Mouse (Mus musculus) hindbrain, embryonic 13.5 days (tissue): Measurements from ENCODE around the gene Snx30. TPM values are rescaled to one million over a fixed set of nuclear protein-coding genes. Genes with fewer than 3 reads are reported as not detected.
A peak's percentile ranks its signal among the peaks of the same experiment; 100 is the strongest.
"Not testable (repeated sequence)": the region's sequence is repeated elsewhere in the genome, so short reads cannot be mapped to it uniquely, and the experiment has no call there.

ENCODE experiments used
- ATAC-seq: fragments of 200-750 bp; cut with Nextera tagmentation; 2 replicates; pipeline ENCODE4 v1.8.0; 2017; ENCODE audit warnings: moderate TSS enrichment; ENCODE audit not compliant: low FRiP score
- H3K27ac ChIP-seq: fragments of 300-500 bp; sonication (generic); 2 replicates; pipeline ENCODE4 v1.5.1; 2015; ENCODE audit warnings: inconsistent platforms, mild to moderate bottlenecking, moderate library complexity
- H3K27me3 ChIP-seq: fragments of 300-500 bp; sonication (generic); 2 replicates; pipeline ENCODE4 v1.6.1; 2015; ENCODE audit warnings: mild to moderate bottlenecking, inconsistent platforms
- H3K36me3 ChIP-seq: fragments of 300-500 bp; sonication (generic); 2 replicates; pipeline ENCODE4 v1.6.1; 2015; ENCODE audit warnings: mild to moderate bottlenecking, inconsistent platforms
- H3K4me1 ChIP-seq: fragments of 300-500 bp; sonication (generic); replicated peaks from 2 replicates; pipeline ENCODE4 v1.6.1; 2015; ENCODE audit warnings: inconsistent platforms
- H3K4me2 ChIP-seq: fragments of 300-500 bp; sonication (generic); 2 replicates; pipeline ENCODE4 v1.6.1; 2015; ENCODE audit warnings: inconsistent platforms, mild to moderate bottlenecking, moderate library complexity
- H3K4me3 ChIP-seq: fragments of 300-500 bp; sonication (generic); 2 replicates; pipeline ENCODE4 v1.5.1; 2015; ENCODE audit warnings: mild to moderate bottlenecking, inconsistent platforms
- H3K9ac ChIP-seq: fragments of 300-500 bp; sonication (generic); 2 replicates; pipeline ENCODE4 v1.6.1; 2015; ENCODE audit warnings: mild to moderate bottlenecking, inconsistent platforms
- H3K9me3 ChIP-seq: fragments of 300-500 bp; sonication (generic); 2 replicates; pipeline ENCODE4 v1.6.1; 2016; ENCODE audit warnings: inconsistent platforms
- WGBS: fragments of 180-500 bp; shearing (Covaris S2); methylation state at CpG from one replicate; pipeline ENCODE4 v1.1.7; 2015; 5-methylcytosine and 5-hydroxymethylcytosine counted together
- polyA plus RNA-seq: library from polyadenylated mRNA; unstranded; fragments of >200 nt; fragmentation: Nextera tagmentation; extraction: Ambion mirVana; gene quantifications from 2 replicates; pipeline ENCODE4 v1.2.1, GENCODE M21; 2015

Snx30 gene
- polyA plus RNA-seq, 1 experiment from 2014 or later = 14.2 TPM

DNA sequence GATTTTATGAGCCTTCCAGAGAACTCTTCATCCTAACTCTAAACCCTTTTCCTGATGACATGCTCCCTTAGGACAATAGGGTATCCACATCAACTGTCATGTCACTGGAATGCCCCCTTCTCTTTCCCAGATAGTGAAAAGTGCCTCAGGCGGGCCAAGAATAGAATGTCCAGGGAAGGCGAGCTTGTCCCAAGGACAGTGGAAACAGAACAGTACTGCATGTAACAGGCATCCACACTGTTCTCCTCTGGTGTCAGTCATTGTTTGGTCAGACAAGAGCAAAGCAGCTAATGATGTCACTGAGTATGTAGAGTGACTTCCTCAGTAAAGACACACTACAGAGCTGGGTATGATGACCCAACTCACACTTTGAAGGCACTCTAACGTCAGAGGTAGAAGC, 27.8 kb upstream of the Snx30 start:
- Histone ChIP-seq H3K4me2 (no peak overlapping the region), H3K27ac (no peak overlapping the region), H3K9ac (no peak overlapping the region), H3K9me3 (no peaks in the 10 kb centered on the region), H3K4me1 (peaks cover 10% of the 10 kb centered on the region), H3K27me3 (no peaks in the 10 kb centered on the region), H3K4me3 (no peak overlapping the region), H3K36me3 (peaks cover 12% of the 10 kb centered on the region)
- 81% methylated on average over 3 of the region's 3 CpGs for WGBS
- ATAC-seq = no peak

GRCm38 (mm10) chr4:59780568-59780967, 25.1 kb upstream of the Snx30 start:
- Histone ChIP-seq H3K27ac (no peak overlapping the region), H3K9ac (no peak overlapping the region), H3K4me3 (no peak overlapping the region), H3K9me3 (no peaks in the 10 kb centered on the region), H3K4me2 (no peak overlapping the region), H3K27me3 (no peaks in the 10 kb centered on the region), H3K36me3 (no peaks in the 10 kb centered on the region), H3K4me1 (peaks cover 13% of the 10 kb centered on the region)
- ATAC-seq = no peak
- WGBS = 9% methylated on average over 1 of the region's 1 CpGs

DNA sequence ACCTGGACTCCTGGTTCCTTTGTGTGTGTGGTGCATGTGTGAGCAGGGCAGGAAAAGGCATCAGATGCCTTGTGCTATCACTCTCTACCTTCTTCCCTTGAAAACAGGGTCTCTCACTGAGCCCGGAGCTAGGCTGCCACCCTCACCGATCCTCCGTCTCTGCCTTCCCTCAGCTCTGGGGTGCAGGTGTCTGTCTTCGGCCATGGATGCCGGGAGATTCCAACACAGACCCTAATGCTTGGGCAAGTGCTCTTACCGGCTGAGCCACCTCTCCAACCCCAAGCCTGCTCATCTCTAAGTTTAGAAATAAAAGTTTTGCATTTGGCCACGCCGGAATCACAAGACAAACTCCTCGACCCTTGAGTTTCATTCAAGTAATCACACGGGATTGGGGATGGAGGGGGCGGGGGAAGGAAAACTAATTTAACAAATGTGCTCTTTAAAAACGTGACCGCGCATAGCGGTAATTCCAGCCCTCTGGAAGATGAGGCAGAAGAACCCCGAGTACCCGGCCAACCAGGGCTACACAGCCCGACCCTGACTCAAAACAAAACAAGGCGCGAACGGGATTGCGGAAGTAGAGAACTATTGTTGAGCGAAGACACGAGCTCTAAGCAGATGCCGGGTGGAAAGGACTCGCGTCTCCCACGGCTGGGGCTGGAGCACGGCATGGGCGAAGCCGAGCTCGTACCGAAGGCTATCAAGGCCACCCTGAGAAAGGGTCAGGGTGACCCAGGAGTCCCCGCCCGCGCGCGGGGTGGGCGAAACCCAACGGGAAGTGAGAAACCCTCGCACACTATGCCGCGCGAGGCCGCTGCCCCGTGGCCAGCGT, 22.6 kb upstream of the Snx30 start:
- WGBS = under 1% methylated on average over 47 of the region's 47 CpGs
- peak overlapping the region; percentile 78 for H3K9ac ChIP-seq
- peaks cover 13% of the 10 kb centered on the region for H3K4me1 ChIP-seq
- no peaks in the 10 kb centered on the region for H3K27me3 ChIP-seq
- no peaks in the 10 kb centered on the region for H3K9me3 ChIP-seq
- H3K4me2 ChIP-seq = peak overlapping the region; percentile 96
- peak; percentile 80 for ATAC-seq
- peak overlapping the region; percentile 78 for H3K27ac ChIP-seq
- H3K36me3 ChIP-seq = no peaks in the 10 kb centered on the region
- H3K4me3 ChIP-seq = peak overlapping the region; percentile 68

- 1% methylated on average over 36 of the region's 36 CpGs for WGBS
- peak overlapping the region; percentile 78 for H3K9ac ChIP-seq
- peak overlapping the region; percentile 68 for H3K4me3 ChIP-seq
- peak; percentile 97 for ATAC-seq
- no peaks in the 10 kb centered on the region for H3K27me3 ChIP-seq
- H3K4me2 ChIP-seq = peak overlapping the region; percentile 96
- H3K36me3 ChIP-seq = no peaks in the 10 kb centered on the region
- H3K9me3 ChIP-seq = no peaks in the 10 kb centered on the region
- H3K27ac ChIP-seq = peak overlapping the region; percentile 78
- H3K4me1 ChIP-seq = peaks cover 13% of the 10 kb centered on the region
These were observed 21.9 kb upstream of the Snx30 start for GRCm38 (mm10) chr4:59783685-59784279.

GRCm38 (mm10) chr4:59785412-59785811, 20.2 kb upstream of the Snx30 start:
- no peaks in the 10 kb centered on the region for H3K36me3 ChIP-seq
- no peak for ATAC-seq
- H3K9ac ChIP-seq = no peak overlapping the region
- H3K9me3 ChIP-seq = no peaks in the 10 kb centered on the region
- H3K4me3 ChIP-seq = no peak overlapping the region
- H3K4me1 ChIP-seq = peaks cover 13% of the 10 kb centered on the region
- H3K4me2 ChIP-seq = no peak overlapping the region
- H3K27ac ChIP-seq = no peak overlapping the region
- WGBS = 31% methylated on average over 2 of the region's 2 CpGs
- no peaks in the 10 kb centered on the region for H3K27me3 ChIP-seq

DNA sequence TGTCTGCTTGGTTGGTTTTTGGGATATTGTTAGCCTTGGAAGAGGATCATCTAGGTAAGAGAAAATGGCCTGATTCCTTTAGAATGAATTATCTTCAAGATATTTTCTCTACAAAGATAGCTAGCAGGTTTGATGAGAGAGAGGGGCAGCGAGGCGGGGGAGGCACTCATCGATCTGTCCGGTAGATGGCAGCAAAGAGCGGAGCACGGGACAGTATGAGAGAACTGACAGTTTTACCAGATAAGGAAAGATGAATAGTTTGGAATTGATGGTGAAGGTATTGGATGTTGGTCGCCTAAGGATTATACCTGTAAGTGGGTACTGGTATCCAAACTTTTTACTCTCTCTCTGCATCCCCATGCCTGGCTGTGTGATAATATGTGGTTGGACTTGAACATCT, 19.0 kb upstream of the Snx30 start:
- H3K9me3 ChIP-seq = no peaks in the 10 kb centered on the region
- H3K36me3 ChIP-seq = no peaks in the 10 kb centered on the region
- H3K27me3 ChIP-seq = no peaks in the 10 kb centered on the region
- peaks cover 11% of the 10 kb centered on the region for H3K4me1 ChIP-seq
- H3K9ac ChIP-seq = no peak overlapping the region
- no peak overlapping the region for H3K4me2 ChIP-seq
- no peak for ATAC-seq
- no peak overlapping the region for H3K27ac ChIP-seq
- no peak overlapping the region for H3K4me3 ChIP-seq
- WGBS = 0% methylated on average over 7 of the region's 7 CpGs

GRCm38 (mm10) chr4:59787126-59787525, 18.5 kb upstream of the Snx30 start:
- ATAC-seq = no peak
- no peak overlapping the region for H3K4me2 ChIP-seq
- H3K27me3 ChIP-seq = no peaks in the 10 kb centered on the region
- peaks cover 7% of the 10 kb centered on the region for H3K4me1 ChIP-seq
- no peak overlapping the region for H3K4me3 ChIP-seq
- 67% methylated on average over 6 of the region's 6 CpGs for WGBS
- no peaks in the 10 kb centered on the region for H3K9me3 ChIP-seq
- H3K9ac ChIP-seq = no peak overlapping the region
- H3K36me3 ChIP-seq = no peaks in the 10 kb centered on the region
- no peak overlapping the region for H3K27ac ChIP-seq

- ATAC-seq = no peak
- Histone ChIP-seq H3K4me2 (no peak overlapping the region), H3K4me1 (no peaks in the 10 kb centered on the region), H3K36me3 (no peaks in the 10 kb centered on the region), H3K4me3 (no peak overlapping the region), H3K9me3 (no peaks in the 10 kb centered on the region), H3K9ac (no peak overlapping the region), H3K27ac (no peak overlapping the region), H3K27me3 (no peaks in the 10 kb centered on the region)
These were observed 16.6 kb upstream of the Snx30 start for GRCm38 (mm10) chr4:59789015-59789414.

DNA sequence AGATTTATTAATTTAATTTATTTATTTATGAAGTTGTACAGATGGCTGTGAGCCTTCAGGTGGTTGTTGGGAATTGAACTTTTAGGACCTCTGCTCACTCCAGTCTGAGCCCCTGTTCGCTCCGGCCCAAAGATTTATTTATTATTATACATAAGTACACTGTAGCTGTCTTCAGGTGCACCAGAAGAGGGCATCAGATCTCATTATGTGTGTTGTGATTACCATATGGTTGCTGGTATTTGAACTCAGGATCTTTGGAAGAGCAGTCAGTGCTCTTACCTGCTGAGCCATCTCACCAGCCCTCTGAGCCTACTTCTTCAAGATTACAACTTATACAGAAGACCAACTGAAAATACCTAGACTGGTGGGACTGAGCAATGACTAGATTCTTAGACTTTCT, 12.0 kb upstream of the Snx30 start:
- not testable (repeated sequence) for ATAC-seq, H3K9me3 ChIP-seq, H3K27me3 ChIP-seq, H3K4me2 ChIP-seq, H3K27ac ChIP-seq, H3K4me1 ChIP-seq, H3K9ac ChIP-seq, H3K36me3 ChIP-seq, H3K4me3 ChIP-seq
- 92% methylated on average over 2 of the region's 2 CpGs for WGBS

DNA sequence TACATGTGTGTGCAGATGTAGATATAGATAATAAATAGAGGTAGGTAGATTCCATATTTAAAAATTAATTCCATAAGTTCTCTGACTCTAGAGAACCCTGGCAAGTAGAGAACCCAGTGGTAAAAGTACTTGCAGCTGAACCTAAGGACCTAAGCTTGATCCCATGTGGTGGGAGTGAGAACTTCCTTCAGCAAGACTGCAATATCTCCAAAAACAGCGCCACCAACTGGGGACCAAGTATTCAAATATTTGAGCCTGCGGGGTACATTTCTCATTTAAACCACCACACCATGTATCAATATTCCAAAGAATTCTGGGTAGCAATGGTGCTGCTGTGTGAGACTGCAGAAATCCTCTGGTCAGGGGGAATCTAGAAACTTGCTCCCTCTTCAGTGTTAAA, 11.5 kb upstream of the Snx30 start:
- H3K27me3 ChIP-seq = no peaks in the 10 kb centered on the region

GRCm38 (mm10) chr4:59795788-59796455, 9.7 kb upstream of the Snx30 start:
- ATAC-seq = no peak
- H3K27ac ChIP-seq = no peak overlapping the region
- no peak overlapping the region for H3K9ac ChIP-seq
- no peak overlapping the region for H3K4me2 ChIP-seq
- no peaks in the 10 kb centered on the region for H3K4me1 ChIP-seq
- H3K36me3 ChIP-seq = no peaks in the 10 kb centered on the region
- H3K4me3 ChIP-seq = no peak overlapping the region
- no peaks in the 10 kb centered on the region for H3K27me3 ChIP-seq
- 84% methylated on average over 2 of the region's 2 CpGs for WGBS
- H3K9me3 ChIP-seq = no peaks in the 10 kb centered on the region

More for the DNA sequence above, 11.5 kb upstream of the Snx30 start:
- Histone ChIP-seq H3K27ac (no peak overlapping the region), H3K4me1 (no peaks in the 10 kb centered on the region), H3K4me3 (no peak overlapping the region), H3K9ac (no peak overlapping the region), H3K4me2 (no peak overlapping the region), H3K9me3 (no peaks in the 10 kb centered on the region), H3K36me3 (no peaks in the 10 kb centered on the region)
- ATAC-seq = no peak
- WGBS = 73% methylated on average over 2 of the region's 2 CpGs

- Histone ChIP-seq H3K27me3 (no peaks in the 10 kb centered on the region), H3K4me1 (peaks cover 5% of the 10 kb centered on the region; the same call in 1 of the 2 replicates), H3K9me3 (no peaks in the 10 kb centered on the region), H3K27ac (no peak overlapping the region), H3K36me3 (no peaks in the 10 kb centered on the region), H3K9ac (no peak overlapping the region), H3K4me3 (no peak overlapping the region), H3K4me2 (no peak overlapping the region)
- WGBS = 88% methylated on average over 5 of the region's 5 CpGs
- no peak for ATAC-seq
These were observed 5.5 kb upstream of the Snx30 start for GRCm38 (mm10) chr4:59800181-59800580.
